Mouse (Mus musculus) bone marrow, adult 2 months (tissue): Measurements from ENCODE around the gene Aup1. TPM values are rescaled to one million over a fixed set of nuclear protein-coding genes. Genes with fewer than 3 reads are reported as not detected.
A peak's percentile ranks its signal among the peaks of the same experiment; 100 is the strongest.

Experiments used
- H3K27ac ChIP-seq: fragments of 200-500 bp; 2 replicates; pipeline ENCODE4 v1.5.1; 2012; ENCODE audit warnings: low read depth, mild to moderate bottlenecking, control low read depth, inconsistent platforms, low read length; ENCODE audit not compliant: control insufficient read depth, poor library complexity, insufficient read depth
- H3K4me1 ChIP-seq: fragments of 200-500 bp; 2 replicates; pipeline ENCODE4 v1.6.1; 2011; ENCODE audit warnings: low read length; ENCODE audit not compliant: control insufficient read depth, insufficient read depth
- H3K4me3 ChIP-seq: fragments of 200-500 bp; replicated peaks from 2 replicates; pipeline ENCODE3; 2011; ENCODE audit warnings: mild to moderate bottlenecking, low read depth, low read length, control low read depth; ENCODE audit not compliant: control insufficient read depth
- CTCF ChIP-seq: fragments of 200-500 bp; IDR thresholded peaks from 2 replicates; pipeline ENCODE4 v1.5.1; 2011; ENCODE audit warnings: low read length, control low read depth; ENCODE audit not compliant: control insufficient read depth, insufficient read depth
- POLR2A ChIP-seq: fragments of 200-500 bp; IDR thresholded peaks from 2 replicates; pipeline ENCODE4 v1.6.1; 2011; ENCODE audit warnings: low read depth, mild to moderate bottlenecking, control low read depth, low read length, borderline replicate concordance; ENCODE audit not compliant: control insufficient read depth
- WGBS: fragments of 180-500 bp; shearing (Covaris S2); methylation state at CpG from one replicate; pipeline ENCODE4 v1.1.7; 2018; 5-methylcytosine and 5-hydroxymethylcytosine counted together
- polyA plus RNA-seq: library from polyadenylated mRNA; stranded (reverse); fragments of >200 nt; gene quantifications from 2 replicates; pipeline ENCODE4 v1.2.4, GENCODE M21; 2011; ENCODE audit warnings: low replicate concordance; ENCODE audit not compliant: missing spikeins, insufficient read depth, insufficient read length

Aup1 gene
- polyA plus RNA-seq, 1 experiment, result 337 TPM

DNA sequence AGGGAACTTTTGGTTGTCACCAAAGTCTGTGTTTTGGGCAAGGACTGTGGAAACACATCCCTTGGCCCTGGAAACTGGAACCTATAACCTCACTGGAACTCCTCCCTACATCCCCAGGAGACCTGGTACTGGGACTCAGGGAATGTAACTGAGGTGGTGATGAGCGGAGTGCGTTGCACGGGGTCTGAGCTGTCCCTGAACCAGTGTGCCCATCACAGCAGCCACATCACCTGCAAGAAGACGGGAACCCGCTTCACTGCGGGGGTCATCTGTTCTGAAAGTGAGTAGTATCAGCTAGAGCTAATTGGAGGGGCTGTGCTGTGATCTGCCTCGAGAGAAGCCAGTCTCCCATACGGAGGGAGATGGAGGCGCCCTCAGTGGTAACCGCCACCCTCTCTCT is 5.0 kb upstream of the Aup1 start:
- no peak for TF ChIP-seq CTCF
- TF ChIP-seq POLR2A, result no peak
- Histone ChIP-seq H3K27ac (no peak overlapping the region), H3K4me3 (no peak overlapping the region), H3K4me1 (peaks cover 3% of the 10 kb centered on the region; the same call in 1 of the 2 replicates)
- WGBS, result 85% methylated on average over 10 of the region's 10 CpGs

GRCm38 (mm10) chr6:83053136-83053960 is 973 bp upstream of the Aup1 start:
- H3K4me3 ChIP-seq, result peak overlapping the region; percentile 74
- no peak for TF ChIP-seq CTCF
- no peak for TF ChIP-seq POLR2A
- H3K27ac ChIP-seq, result peak overlapping the region; percentile 94
- 4% methylated on average over 26 of the region's 26 CpGs for WGBS
- H3K4me1 ChIP-seq, result peaks cover 3% of the 10 kb centered on the region; the same call in 1 of the 2 replicates

DNA sequence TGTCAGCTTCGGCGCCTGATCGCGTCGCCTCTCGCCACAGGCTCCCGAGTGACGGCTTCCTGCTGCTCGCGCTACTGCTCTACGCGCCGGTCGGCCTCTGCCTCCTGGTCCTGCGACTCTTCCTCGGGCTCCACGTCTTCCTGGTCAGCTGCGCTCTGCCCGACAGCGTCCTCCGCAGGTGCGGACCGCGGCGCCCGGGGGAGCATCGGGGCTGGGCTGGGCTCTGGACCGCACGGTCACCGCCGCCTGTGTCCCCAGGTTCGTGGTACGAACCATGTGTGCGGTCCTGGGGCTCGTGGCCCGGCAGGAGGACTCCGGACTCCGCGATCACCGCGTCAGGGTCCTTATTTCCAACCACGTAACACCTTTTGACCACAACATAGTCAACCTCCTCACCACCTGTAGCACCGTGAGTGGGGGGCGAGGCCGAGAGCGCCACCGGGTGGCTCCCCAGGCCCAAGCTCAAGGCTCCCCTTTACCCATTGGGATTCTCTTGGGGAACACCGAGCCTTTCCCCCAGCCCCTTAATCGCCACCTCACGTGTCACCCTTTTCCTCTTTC is 630 bp downstream of the Aup1 start, which contains the start of gene Htra2:
Gene Htra2 (minus strand): TSS at position 403 of the 561 bp plus-strand sequence.
- TF ChIP-seq CTCF (peak; percentile 41; the same call in 1 of the 2 replicates), POLR2A (no peak; the same call in 1 of the 2 replicates)
- peaks cover 3% of the 10 kb centered on the region; the same call in 1 of the 2 replicates for H3K4me1 ChIP-seq
- H3K27ac ChIP-seq, result peak within 1 kb of the TSS; percentile 94
- WGBS, result under 1% methylated on average over 50 of the region's 50 CpGs
- H3K4me3 ChIP-seq, result peak within 1 kb of the TSS; percentile 74

- no peak within 1 kb of the TSS for H3K4me3 ChIP-seq
- TF ChIP-seq CTCF (no peak), POLR2A (no peak)
- peaks cover 3% of the 10 kb centered on the region; the same call in 1 of the 2 replicates for H3K4me1 ChIP-seq
- WGBS, result 90% methylated on average over 3 of the region's 3 CpGs
- H3K27ac ChIP-seq, result no peak within 1 kb of the TSS
Measured at GRCm38 (mm10) chr6:83057790-83058189, 3.5 kb downstream of the Aup1 start, which contains the start of gene Dqx1. Gene Dqx1 (plus strand): TSS chr6:83057844.

- Histone ChIP-seq H3K27ac (no peak overlapping the region), H3K4me3 (no peak overlapping the region), H3K4me1 (no peaks in the 10 kb centered on the region)
- no peak for TF ChIP-seq CTCF
- no peak for TF ChIP-seq POLR2A
- WGBS, result 84% methylated on average over 2 of the region's 2 CpGs
Measured at GRCm38 (mm10) chr6:83058725-83059124, 4.4 kb downstream of the Aup1 start.

DNA sequence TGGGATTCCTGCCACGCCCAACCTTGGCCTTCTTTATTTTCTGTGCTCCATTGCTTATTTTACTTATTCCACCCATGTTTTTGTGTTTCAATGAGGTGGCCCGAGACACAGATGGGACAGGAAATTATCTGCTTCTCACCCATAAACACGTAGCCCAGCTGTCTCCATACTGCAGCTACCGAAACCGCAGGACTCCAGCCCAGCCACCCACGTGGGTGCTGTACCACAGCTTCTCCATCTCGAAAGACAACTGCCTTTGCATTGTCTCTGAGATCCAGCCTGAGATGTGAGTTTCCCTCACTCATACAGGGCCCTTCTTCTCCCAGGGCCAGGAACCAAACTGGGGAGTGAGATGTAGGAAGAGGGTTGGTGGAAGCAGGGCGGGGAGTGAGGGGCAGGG is 11.7 kb downstream of the Aup1 start:
- H3K4me3 ChIP-seq, result no peak overlapping the region
- WGBS, result 43% methylated on average over 8 of the region's 8 CpGs
- H3K27ac ChIP-seq, result no peak overlapping the region
- TF ChIP-seq CTCF (no peak), POLR2A (no peak)
- no peaks in the 10 kb centered on the region for H3K4me1 ChIP-seq

DNA sequence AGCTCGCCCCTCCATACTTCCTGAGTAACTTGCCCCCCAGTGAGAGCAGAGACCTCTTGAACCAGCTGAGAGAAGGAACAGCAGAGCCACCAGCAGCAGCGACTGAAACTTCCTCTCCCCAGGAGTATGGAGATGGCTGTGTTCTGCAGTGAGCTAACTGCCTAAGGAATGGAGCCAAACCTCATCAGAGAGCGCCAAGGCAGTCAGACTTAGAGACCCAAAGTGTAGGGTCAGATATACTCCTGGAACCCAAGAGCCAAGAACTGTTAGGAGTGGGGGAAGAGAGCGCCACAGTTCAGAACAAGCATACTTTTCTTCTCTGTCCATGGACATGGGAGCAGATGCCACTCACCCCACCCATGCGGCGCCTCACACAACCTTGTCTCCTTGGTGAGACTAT is 12.1 kb downstream of the Aup1 start:
- WGBS, result 32% methylated on average over 6 of the region's 6 CpGs
- Histone ChIP-seq H3K4me1 (no peaks in the 10 kb centered on the region), H3K4me3 (no peak overlapping the region), H3K27ac (no peak overlapping the region)
- TF ChIP-seq CTCF (no peak), POLR2A (no peak)

- Histone ChIP-seq H3K27ac (no peak overlapping the region), H3K4me3 (no peak overlapping the region), H3K4me1 (no peaks in the 10 kb centered on the region)
- WGBS, result 50% methylated on average over 8 of the region's 8 CpGs
- TF ChIP-seq CTCF (no peak), POLR2A (no peak)
Measured at GRCm38 (mm10) chr6:83068221-83068620, 13.9 kb downstream of the Aup1 start.
